Mouse (Mus musculus): ENCODE data around the gene Ppfia4. TPM values are rescaled to one million over a fixed set of nuclear protein-coding genes. Genes with fewer than 3 reads are reported as not detected.
A peak's percentile ranks its signal among the peaks of the same experiment; 100 is the strongest.

Ppfia4 gene
- polyA plus RNA-seq, 1 experiment from 2014 or later: 6.3 TPM

DNA sequence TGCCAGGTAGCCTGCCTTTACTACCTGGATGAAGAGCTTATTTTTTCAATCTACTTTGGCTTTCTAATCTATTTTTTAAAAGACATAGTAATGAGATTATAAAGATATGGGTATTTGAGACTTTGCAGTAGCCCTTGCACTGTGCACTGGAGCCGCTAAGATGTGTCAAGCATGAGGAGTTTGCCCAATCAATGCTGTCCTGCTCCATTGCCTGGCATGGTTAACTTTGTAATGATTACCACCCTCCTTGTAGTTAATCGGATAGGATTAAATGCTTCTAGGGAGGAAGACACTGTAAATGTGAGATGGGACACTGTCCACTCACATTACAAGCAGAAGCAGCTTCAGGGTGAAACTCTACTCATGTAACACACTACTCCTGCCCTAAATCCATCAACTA is 20.6 kb upstream of the Ppfia4 start:
- Histone ChIP-seq H3K27ac (no peak overlapping the region), H3K4me3 (no peak overlapping the region), H3K9ac (no peak overlapping the region), H3K36me3 (peaks cover 80% of the 10 kb centered on the region), H3K4me2 (replicated peaks) (no peak overlapping the region), H3K9me3 (replicated peaks) (no peaks in the 10 kb centered on the region), H3K4me1 (no peaks in the 10 kb centered on the region; the same call in 1 of the 2 replicates), H3K27me3 (no peaks in the 10 kb centered on the region)
- 96% methylated on average over 2 of the region's 2 CpGs for WGBS
- ATAC-seq (ENCODE audit: low FRiP score): no peak

GRCm38 (mm10) chr1:134347791-134348190 is 15.1 kb upstream of the Ppfia4 start:
- no peak overlapping the region for H3K4me2 ChIP-seq (replicated peaks)
- H3K27me3 ChIP-seq: no peaks in the 10 kb centered on the region; the same call in 1 of the 2 replicates
- no peak overlapping the region for H3K4me3 ChIP-seq
- H3K4me1 ChIP-seq: peaks cover 14% of the 10 kb centered on the region; the same call in 1 of the 2 replicates
- 83% methylated on average over 9 of the region's 9 CpGs for WGBS
- H3K27ac ChIP-seq: no peak overlapping the region
- H3K9me3 ChIP-seq (replicated peaks): no peaks in the 10 kb centered on the region
- ATAC-seq (ENCODE audit: low FRiP score): no peak
- H3K36me3 ChIP-seq: peaks cover 57% of the 10 kb centered on the region
- no peak overlapping the region for H3K9ac ChIP-seq

- Histone ChIP-seq H3K36me3 (peaks cover 31% of the 10 kb centered on the region), H3K27ac (no peak overlapping the region), H3K9me3 (replicated peaks) (no peaks in the 10 kb centered on the region), H3K27me3 (peaks cover 4% of the 10 kb centered on the region; the same call in 1 of the 2 replicates), H3K4me3 (peak overlapping the region; percentile 41), H3K4me2 (replicated peaks) (peak overlapping the region; percentile 83), H3K9ac (no peak overlapping the region), H3K4me1 (peaks cover 14% of the 10 kb centered on the region; the same call in 1 of the 2 replicates)
- WGBS: 70% methylated on average over 4 of the region's 4 CpGs
- no peak for ATAC-seq (ENCODE audit: low FRiP score)
Observed at GRCm38 (mm10) chr1:134345075-134345474, 12.3 kb upstream of the Ppfia4 start.

- H3K27ac ChIP-seq: peak overlapping the region; percentile 9; the same call in 1 of the 2 replicates
- 1% methylated on average over 53 of the region's 54 CpGs for WGBS
Observed at GRCm38 (mm10) chr1:134344005-134344950, 11.6 kb upstream of the Ppfia4 start.

GRCm38 (mm10) chr1:134343567-134343966 is 10.8 kb upstream of the Ppfia4 start:
- H3K27me3 ChIP-seq: peaks cover 4% of the 10 kb centered on the region; the same call in 1 of the 2 replicates
- H3K9me3 ChIP-seq (replicated peaks): no peaks in the 10 kb centered on the region
- peaks cover 14% of the 10 kb centered on the region; the same call in 1 of the 2 replicates for H3K4me1 ChIP-seq
- WGBS: 7% methylated on average over 2 of the region's 2 CpGs
- H3K4me2 ChIP-seq (replicated peaks): peak overlapping the region; percentile 83
- H3K27ac ChIP-seq: no peak overlapping the region
- ATAC-seq (ENCODE audit: low FRiP score): peak; percentile 4; the same call in 1 of the 2 replicates
- H3K36me3 ChIP-seq: peaks cover 23% of the 10 kb centered on the region
- H3K9ac ChIP-seq: peak overlapping the region; percentile 62; the same call in 1 of the 2 replicates
- H3K4me3 ChIP-seq: peak overlapping the region; percentile 41

More at GRCm38 (mm10) chr1:134344005-134344950, 11.6 kb upstream of the Ppfia4 start:
- H3K4me3 ChIP-seq: peak overlapping the region; percentile 41
- peak overlapping the region; percentile 62 for H3K9ac ChIP-seq
- no peaks in the 10 kb centered on the region for H3K9me3 ChIP-seq (replicated peaks)
- ATAC-seq (ENCODE audit: low FRiP score): peak; percentile 94
- peaks cover 14% of the 10 kb centered on the region; the same call in 1 of the 2 replicates for H3K4me1 ChIP-seq
- peaks cover 4% of the 10 kb centered on the region; the same call in 1 of the 2 replicates for H3K27me3 ChIP-seq
- peak overlapping the region; percentile 83 for H3K4me2 ChIP-seq (replicated peaks)
- peaks cover 23% of the 10 kb centered on the region for H3K36me3 ChIP-seq

DNA sequence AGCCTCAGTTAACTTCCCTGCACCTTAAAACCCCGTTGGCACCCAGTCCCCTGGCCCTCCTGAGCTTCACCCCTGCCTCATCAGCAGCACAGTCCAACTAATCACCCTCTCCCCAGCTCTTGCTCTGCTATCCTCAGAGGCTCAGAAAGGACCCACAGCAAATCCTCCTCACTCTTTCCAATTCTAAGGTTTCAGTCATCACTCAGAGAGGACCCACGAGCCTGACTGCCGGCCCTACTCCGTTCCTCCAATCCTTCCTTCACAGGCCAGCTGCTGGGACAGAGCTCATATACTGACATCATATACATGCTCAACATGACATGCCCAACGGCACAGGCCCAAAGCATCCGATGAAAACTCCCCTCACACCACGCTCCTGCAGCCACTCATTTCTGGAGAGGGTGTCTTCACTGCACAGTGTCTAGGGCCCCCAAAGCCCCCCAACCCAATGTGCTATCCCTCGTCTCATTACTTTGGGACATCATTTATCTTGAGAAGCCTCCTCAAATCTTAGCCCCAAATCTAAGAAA is 10.1 kb upstream of the Ppfia4 start:
- Histone ChIP-seq H3K9ac (no peak overlapping the region), H3K4me3 (no peak overlapping the region), H3K36me3 (peaks cover 20% of the 10 kb centered on the region), H3K4me2 (replicated peaks) (no peak overlapping the region), H3K27ac (no peak overlapping the region), H3K27me3 (peaks cover 4% of the 10 kb centered on the region; the same call in 1 of the 2 replicates), H3K9me3 (replicated peaks) (no peaks in the 10 kb centered on the region), H3K4me1 (peaks cover 14% of the 10 kb centered on the region; the same call in 1 of the 2 replicates)
- no peak for ATAC-seq (ENCODE audit: low FRiP score)
- 78% methylated on average over 8 of the region's 8 CpGs for WGBS

DNA sequence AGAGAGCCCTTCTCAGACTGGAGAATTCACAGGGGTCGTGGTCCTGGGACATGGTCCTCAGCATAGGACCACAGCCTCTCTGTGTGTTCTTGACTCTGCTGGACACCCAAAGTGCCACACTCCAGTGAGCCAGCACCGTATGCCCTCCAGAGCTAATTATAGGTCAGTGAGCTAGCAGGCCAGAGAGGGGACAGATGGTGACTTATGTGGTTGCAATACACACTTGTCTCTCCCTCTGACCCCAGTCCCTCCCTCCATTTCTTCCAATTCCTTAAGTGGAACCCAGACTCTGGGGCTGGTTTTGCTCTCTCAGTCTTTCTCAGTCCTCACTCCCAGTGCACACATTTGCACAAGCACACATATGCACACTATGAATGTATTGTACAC is 9.5 kb upstream of the Ppfia4 start:
- no peak overlapping the region for H3K27ac ChIP-seq
- peaks cover 4% of the 10 kb centered on the region; the same call in 1 of the 2 replicates for H3K27me3 ChIP-seq
- no peaks in the 10 kb centered on the region for H3K9me3 ChIP-seq (replicated peaks)
- H3K4me1 ChIP-seq: peaks cover 14% of the 10 kb centered on the region; the same call in 1 of the 2 replicates
- H3K4me2 ChIP-seq (replicated peaks): no peak overlapping the region
- no peak overlapping the region for H3K9ac ChIP-seq
- no peak for ATAC-seq (ENCODE audit: low FRiP score)
- peaks cover 16% of the 10 kb centered on the region for H3K36me3 ChIP-seq
- WGBS: 66% methylated on average over 2 of the region's 2 CpGs
- H3K4me3 ChIP-seq: no peak overlapping the region

GRCm38 (mm10) chr1:134341641-134342277 is 9.0 kb upstream of the Ppfia4 start:
- Histone ChIP-seq H3K4me2 (replicated peaks) (no peak overlapping the region), H3K4me3 (no peak overlapping the region), H3K36me3 (peaks cover 11% of the 10 kb centered on the region), H3K27me3 (peaks cover 4% of the 10 kb centered on the region; the same call in 1 of the 2 replicates), H3K9me3 (replicated peaks) (no peaks in the 10 kb centered on the region), H3K9ac (no peak overlapping the region), H3K27ac (no peak overlapping the region), H3K4me1 (peaks cover 14% of the 10 kb centered on the region; the same call in 1 of the 2 replicates)
- no peak for ATAC-seq (ENCODE audit: low FRiP score)
- 83% methylated on average over 5 of the region's 5 CpGs for WGBS

GRCm38 (mm10) chr1:134339757-134340619 is 7.3 kb upstream of the Ppfia4 start:
- no peak for ATAC-seq (ENCODE audit: low FRiP score)
- Histone ChIP-seq H3K9me3 (replicated peaks) (no peaks in the 10 kb centered on the region), H3K4me3 (no peak overlapping the region), H3K9ac (no peak overlapping the region), H3K4me2 (replicated peaks) (no peak overlapping the region), H3K27ac (no peak overlapping the region), H3K36me3 (no peaks in the 10 kb centered on the region), H3K4me1 (peaks cover 18% of the 10 kb centered on the region; the same call in 1 of the 2 replicates), H3K27me3 (peaks cover 4% of the 10 kb centered on the region; the same call in 1 of the 2 replicates)
- WGBS: 94% methylated on average over 18 of the region's 18 CpGs

GRCm38 (mm10) chr1:134339162-134339561 is 6.4 kb upstream of the Ppfia4 start:
- no peak overlapping the region for H3K27ac ChIP-seq
- 92% methylated on average over 7 of the region's 7 CpGs for whole genome bisulfite sequencing
- no peak for ATAC-seq (ENCODE audit: low FRiP score)

More at GRCm38 (mm10) chr1:134339162-134339561, 6.4 kb upstream of the Ppfia4 start:
- Histone ChIP-seq H3K4me2 (replicated peaks) (no peak overlapping the region), H3K9ac (no peak overlapping the region), H3K27me3 (peaks cover 4% of the 10 kb centered on the region; the same call in 1 of the 2 replicates), H3K9me3 (replicated peaks) (no peaks in the 10 kb centered on the region), H3K4me3 (no peak overlapping the region), H3K4me1 (peaks cover 10% of the 10 kb centered on the region; the same call in 1 of the 2 replicates), H3K36me3 (no peaks in the 10 kb centered on the region)

Data from hindbrain, embryonic 12.5 days (tissue).